Mouse (Mus musculus) forebrain, embryonic 10.5 days (tissue): ENCODE results near the gene Idh3g. TPM values are rescaled to one million over a fixed set of nuclear protein-coding genes. Genes with fewer than 3 reads are reported as not detected.

ENCODE experiments used
- DNase-seq: peaks from one replicate; pipeline ENCODE4 v3.0.0-alpha.2; 2017; ENCODE audit warnings: low spot score; ENCODE audit errors: extremely low spot score
- H3K27ac ChIP-seq: fragments of 300-500 bp; sonication (generic); 2 replicates; pipeline ENCODE4 v1.5.1; 2016; ENCODE audit warnings: mild to moderate bottlenecking
- H3K27me3 ChIP-seq: fragments of 300-500 bp; sonication (generic); 2 replicates; pipeline ENCODE4 v1.6.1; 2016; ENCODE audit warnings: mild to moderate bottlenecking; ENCODE audit not compliant: poor library complexity, severe bottlenecking
- H3K36me3 ChIP-seq: fragments of 300-500 bp; sonication (generic); replicated peaks from 2 replicates; pipeline ENCODE4 v1.6.1; 2016; ENCODE audit warnings: mild to moderate bottlenecking, moderate library complexity
- H3K4me1 ChIP-seq: fragments of 300-500 bp; sonication (generic); 2 replicates; pipeline ENCODE4 v1.6.1; 2016
- H3K4me3 ChIP-seq: fragments of 300-500 bp; sonication (generic); 2 replicates; pipeline ENCODE4 v1.5.1; 2016; ENCODE audit warnings: mild to moderate bottlenecking, moderate library complexity
- H3K9me3 ChIP-seq: fragments of 300-500 bp; sonication (generic); 2 replicates; pipeline ENCODE4 v1.6.1; 2016; ENCODE audit warnings: mild to moderate bottlenecking, moderate library complexity
- WGBS: fragments of 180-500 bp; shearing (Covaris S2); methylation state at CpG from one replicate; pipeline ENCODE4 v1.1.7; 2016; 5-methylcytosine and 5-hydroxymethylcytosine counted together
- polyA plus RNA-seq: library from polyadenylated mRNA; unstranded; fragments of >200 nt; fragmentation: Nextera tagmentation; extraction: Ambion mirVana; gene quantifications from 2 replicates; pipeline ENCODE4 v1.2.1, GENCODE M21; 2016

Idh3g gene
- polyA plus RNA-seq, 1 experiment from 2014 or later = 177 TPM

DNA sequence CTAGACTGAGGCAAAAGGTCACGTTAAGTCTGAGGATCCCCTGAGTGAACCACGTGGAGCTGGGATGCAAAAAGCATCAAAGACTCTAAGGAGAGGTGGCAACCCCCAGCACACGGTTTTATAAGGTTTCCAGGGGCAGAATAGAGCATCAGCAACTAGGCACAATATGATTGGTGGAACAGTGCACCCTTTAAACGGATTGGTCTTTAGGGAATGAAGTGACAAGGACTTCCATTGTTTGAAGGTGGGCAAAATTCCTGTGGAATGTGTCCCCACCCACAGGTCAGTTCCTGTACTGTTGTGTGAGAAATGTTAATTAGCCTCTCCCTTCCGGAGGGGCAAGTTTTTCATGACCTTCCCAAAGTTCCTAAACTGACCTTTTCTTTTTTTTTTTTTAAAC lies 47.5 kb downstream of the Idh3g start:
- Histone ChIP-seq H3K27ac (no peak overlapping the region), H3K27me3 (peaks cover 5% of the 10 kb centered on the region), H3K9me3 (no peaks in the 10 kb centered on the region), H3K4me3 (no peak overlapping the region), H3K4me1 (no peaks in the 10 kb centered on the region), H3K36me3 (no peaks in the 10 kb centered on the region)
- no peak for DNase-seq
- WGBS = 61% methylated on average over 5 of the region's 5 CpGs

DNA sequence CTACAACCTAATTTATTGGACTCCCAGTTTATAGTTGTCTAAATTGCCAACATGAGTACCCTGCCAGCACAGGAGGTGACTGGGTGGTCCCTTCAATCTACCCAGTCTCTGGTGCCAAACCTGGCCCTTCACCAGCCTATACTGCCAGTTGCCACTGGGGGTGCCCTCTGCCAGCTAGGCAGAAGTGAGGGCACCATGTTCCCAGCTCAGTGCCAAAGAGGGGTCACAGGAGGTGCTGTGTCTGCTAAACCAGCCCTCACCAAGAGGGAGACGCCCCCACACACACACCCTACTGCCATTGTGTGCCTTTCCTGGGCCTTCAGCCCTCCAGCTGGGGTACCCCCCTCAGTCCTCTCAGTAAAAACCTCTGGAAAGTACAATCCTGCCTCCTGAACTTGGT lies 48.5 kb downstream of the Idh3g start:
- no peak for DNase-seq
- Histone ChIP-seq H3K9me3 (no peaks in the 10 kb centered on the region), H3K4me3 (no peak overlapping the region), H3K27me3 (peaks cover 5% of the 10 kb centered on the region), H3K27ac (no peak overlapping the region), H3K4me1 (no peaks in the 10 kb centered on the region), H3K36me3 (no peaks in the 10 kb centered on the region)
- WGBS = 70% methylated on average over 1 of the region's 1 CpGs

DNA sequence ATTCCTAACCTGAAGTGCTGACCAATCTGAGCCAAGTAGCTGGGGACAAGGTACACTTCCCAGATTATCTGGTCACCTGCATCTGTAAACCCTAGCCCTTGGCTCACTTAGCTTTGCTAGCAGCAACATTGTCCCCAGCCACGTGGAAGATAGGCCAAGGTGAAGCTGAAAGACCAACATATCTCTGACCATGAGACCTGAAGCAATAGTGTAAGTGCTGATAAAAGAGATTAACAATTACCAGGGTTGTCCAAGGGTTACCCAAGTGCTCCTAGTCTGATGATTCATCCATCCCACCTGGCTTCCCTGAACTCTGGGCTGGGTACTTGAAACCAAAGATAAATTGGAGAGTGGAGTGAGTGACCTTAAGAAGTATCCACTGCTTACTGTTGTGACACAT lies 55.8 kb downstream of the Idh3g start:
- no peak for DNase-seq
- Histone ChIP-seq H3K9me3 (no peaks in the 10 kb centered on the region), H3K27me3 (no peaks in the 10 kb centered on the region), H3K4me3 (no peak overlapping the region), H3K27ac (no peak overlapping the region), H3K36me3 (0 out of 2 replicates have a peak, but pooled peaks cover 4% of the 10 kb centered on the region), H3K4me1 (no peaks in the 10 kb centered on the region)
- WGBS = 53% methylated on average over 1 of the region's 1 CpGs

Other genes with a start within 250 kb of the Idh3g start
- gene Dusp9, start 147.5 kb downstream of the Idh3g start, polyA plus RNA-seq = 38.3 and 40.8 TPM in 2 replicates
- gene Pnck, start 126.8 kb downstream of the Idh3g start, polyA plus RNA-seq = 6.6 and 8.9 TPM in 2 replicates
- gene Slc6a8, start 113.7 kb downstream of the Idh3g start, polyA plus RNA-seq = 4.6 and 5.2 TPM in 2 replicates
- 150 and 162 TPM in 2 replicates for gene Bcap31, start 70.7 kb downstream of the Idh3g start, polyA plus RNA-seq
- 9.2 and 10.1 TPM in 2 replicates for gene Abcd1, start 70.3 kb downstream of the Idh3g start, polyA plus RNA-seq
- not detected in 2 replicates for gene Plxnb3, start 29.8 kb downstream of the Idh3g start, polyA plus RNA-seq
- 0.97 and 1.2 TPM in 2 replicates for gene Srpk3, start 12.5 kb downstream of the Idh3g start, polyA plus RNA-seq
- gene Ssr4, start 131 bp upstream of the Idh3g start, polyA plus RNA-seq = 119 and 124 TPM in 2 replicates
- gene Pdzd4, start 38.1 kb upstream of the Idh3g start, polyA plus RNA-seq = 0.66 and 0.81 TPM in 2 replicates
- 0.16 TPM in 1 of 2 replicates, not detected in the other for gene Avpr2, start 105.2 kb upstream of the Idh3g start, polyA plus RNA-seq
- gene L1cam, start 109.2 kb upstream of the Idh3g start, polyA plus RNA-seq = 3.0 and 5.0 TPM in 2 replicates
- gene Arhgap4, start 135.0 kb upstream of the Idh3g start, polyA plus RNA-seq = 2.0 and 3.2 TPM in 2 replicates
- gene Naa10, start 135.0 kb upstream of the Idh3g start, polyA plus RNA-seq = 171 and 175 TPM in 2 replicates
- 17.3 and 18.7 TPM in 2 replicates for gene Renbp, start 144.0 kb upstream of the Idh3g start, polyA plus RNA-seq
- 83.4 and 89.9 TPM in 2 replicates for gene Hcfc1, start 179.5 kb upstream of the Idh3g start, polyA plus RNA-seq
- 56.6 and 63.3 TPM in 2 replicates for gene Irak1, start 237.0 kb upstream of the Idh3g start, polyA plus RNA-seq